Mouse (Mus musculus) embryonic facial prominence, embryonic 13.5 days (tissue): ENCODE results near the gene B230118H07Rik. TPM values are rescaled to one million over a fixed set of nuclear protein-coding genes. Genes with fewer than 3 reads are reported as not detected.

Source experiments
- ATAC-seq: fragments of 200-750 bp; cut with Nextera tagmentation; 2 replicates; pipeline ENCODE4 v1.8.0; 2017; ENCODE audit warnings: low read depth; ENCODE audit not compliant: insufficient number of reproducible peaks, insufficient read depth, low FRiP score, low TSS enrichment
- H3K27ac ChIP-seq: fragments of 300-500 bp; sonication (generic); 2 replicates; pipeline ENCODE4 v1.5.1; 2015; ENCODE audit warnings: moderate library complexity, mild to moderate bottlenecking, inconsistent platforms
- H3K27me3 ChIP-seq: fragments of 300-500 bp; sonication (generic); 2 replicates; pipeline ENCODE4 v1.6.1; 2015; ENCODE audit warnings: mild to moderate bottlenecking, inconsistent platforms
- H3K36me3 ChIP-seq: fragments of 300-500 bp; sonication (generic); 2 replicates; pipeline ENCODE4 v1.6.1; 2015; ENCODE audit warnings: mild to moderate bottlenecking, inconsistent platforms
- H3K4me1 ChIP-seq: fragments of 300-500 bp; sonication (generic); 2 replicates; pipeline ENCODE4 v1.6.1; 2015; ENCODE audit warnings: inconsistent platforms
- H3K4me2 ChIP-seq: fragments of 300-500 bp; sonication (generic); 2 replicates; pipeline ENCODE4 v1.6.1; 2015; ENCODE audit warnings: moderate library complexity, mild to moderate bottlenecking, inconsistent platforms
- H3K4me3 ChIP-seq: fragments of 300-500 bp; sonication (generic); 2 replicates; pipeline ENCODE4 v1.5.1; 2015; ENCODE audit warnings: mild to moderate bottlenecking, inconsistent platforms
- H3K9ac ChIP-seq: fragments of 300-500 bp; sonication (generic); 2 replicates; pipeline ENCODE4 v1.6.1; 2015; ENCODE audit warnings: mild to moderate bottlenecking, inconsistent platforms
- H3K9me3 ChIP-seq: fragments of 300-500 bp; sonication (generic); 2 replicates; pipeline ENCODE4 v1.6.1; 2016; ENCODE audit warnings: inconsistent platforms
- WGBS: fragments of 180-500 bp; shearing (Covaris S2); methylation state at CpG from one replicate; pipeline ENCODE4 v1.1.7; 2015; ENCODE audit warnings: mixed read lengths; 5-methylcytosine and 5-hydroxymethylcytosine counted together
- polyA plus RNA-seq: library from polyadenylated mRNA; unstranded; fragments of >200 nt; fragmentation: Nextera tagmentation; extraction: Ambion mirVana; gene quantifications from 2 replicates; pipeline ENCODE4 v1.2.1, GENCODE M21; 2015

Gene B230118H07Rik
- polyA plus RNA-seq, 1 experiment from 2014 or later: 68.3 TPM

DNA sequence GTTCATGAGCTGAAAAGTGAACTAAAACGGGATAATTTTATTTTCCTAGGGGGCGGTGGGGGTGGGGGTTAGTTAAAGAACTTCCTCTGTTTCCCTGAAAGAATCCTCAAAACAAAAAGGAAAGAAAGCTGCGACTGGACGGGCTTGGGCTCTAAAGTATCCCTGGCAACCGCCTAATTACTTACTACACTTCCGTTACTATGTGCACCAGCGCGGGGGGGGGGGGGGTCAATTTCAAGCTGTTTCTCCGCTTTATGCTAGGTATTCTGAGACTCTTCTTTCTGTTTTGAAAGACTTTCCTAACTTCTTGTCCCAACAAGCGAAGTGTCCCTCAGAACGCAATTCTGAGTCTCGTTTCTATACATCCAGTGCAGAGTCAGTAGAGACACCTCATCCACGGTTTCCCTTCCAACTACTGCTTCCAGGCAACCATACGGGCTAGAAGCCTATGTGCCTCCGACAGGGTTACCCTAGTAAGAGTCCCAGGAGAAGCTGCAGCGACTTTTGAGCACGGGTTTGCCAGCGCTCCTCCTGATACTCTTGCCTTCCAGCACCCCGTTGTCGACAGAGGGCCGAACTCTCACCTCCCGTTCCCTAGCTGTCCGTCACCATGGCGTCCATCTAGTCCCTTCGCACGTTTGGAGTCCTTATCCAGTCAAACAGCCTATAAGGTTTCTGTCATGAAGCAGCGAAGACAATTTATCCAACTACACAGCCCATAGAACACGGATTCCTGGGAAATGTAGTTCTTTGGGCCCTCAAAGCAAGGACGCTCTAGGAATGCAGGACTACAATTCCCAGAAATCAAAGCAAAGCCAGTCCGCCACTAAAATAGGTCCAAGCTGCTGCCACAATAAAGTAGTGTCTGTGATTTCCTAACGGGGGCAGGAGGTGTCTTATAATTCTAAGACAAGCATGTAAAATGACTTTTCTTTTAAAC, 20.8 kb downstream of the B230118H07Rik start:
- H3K27me3 ChIP-seq: peaks cover 5% of the 10 kb centered on the region; the same call in 1 of the 2 replicates
- peak overlapping the region; percentile 66 for H3K4me2 ChIP-seq
- peak overlapping the region; percentile 91 for H3K27ac ChIP-seq
- peak; percentile 96 for ATAC-seq
- H3K9me3 ChIP-seq: no peaks in the 10 kb centered on the region
- H3K4me3 ChIP-seq: peak overlapping the region; percentile 75
- H3K4me1 ChIP-seq: peaks cover 9% of the 10 kb centered on the region; the same call in 1 of the 2 replicates
- no peaks in the 10 kb centered on the region for H3K36me3 ChIP-seq
- whole genome bisulfite sequencing: 2% methylated on average over 31 of the region's 31 CpGs
- peak overlapping the region; percentile 81 for H3K9ac ChIP-seq

DNA sequence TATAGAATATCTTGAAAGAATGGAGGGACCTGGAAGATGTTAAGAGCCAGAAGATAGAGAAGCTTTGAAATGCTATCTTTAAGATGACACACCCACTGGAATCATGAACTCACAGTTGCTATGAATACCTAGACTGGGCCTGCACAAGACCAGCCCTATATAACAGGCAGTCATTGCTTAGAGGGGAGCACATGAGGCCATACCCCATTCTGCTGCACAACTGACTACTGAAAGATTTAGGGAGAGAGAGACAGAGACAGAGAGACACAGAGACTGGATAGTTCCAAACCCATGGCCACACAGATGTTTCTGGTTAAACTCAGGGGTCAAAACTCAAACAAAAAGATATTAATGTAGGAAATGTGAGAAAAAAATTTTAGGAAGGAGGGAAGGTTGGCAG, 22.1 kb downstream of the B230118H07Rik start:
- H3K4me1 ChIP-seq: peaks cover 9% of the 10 kb centered on the region; the same call in 1 of the 2 replicates
- peaks cover 5% of the 10 kb centered on the region; the same call in 1 of the 2 replicates for H3K27me3 ChIP-seq
- ATAC-seq: no peak
- H3K36me3 ChIP-seq: no peaks in the 10 kb centered on the region
- no peak overlapping the region for H3K4me3 ChIP-seq
- no peaks in the 10 kb centered on the region for H3K9me3 ChIP-seq
- H3K4me2 ChIP-seq: no peak overlapping the region
- H3K9ac ChIP-seq: no peak overlapping the region
- no peak overlapping the region for H3K27ac ChIP-seq

DNA sequence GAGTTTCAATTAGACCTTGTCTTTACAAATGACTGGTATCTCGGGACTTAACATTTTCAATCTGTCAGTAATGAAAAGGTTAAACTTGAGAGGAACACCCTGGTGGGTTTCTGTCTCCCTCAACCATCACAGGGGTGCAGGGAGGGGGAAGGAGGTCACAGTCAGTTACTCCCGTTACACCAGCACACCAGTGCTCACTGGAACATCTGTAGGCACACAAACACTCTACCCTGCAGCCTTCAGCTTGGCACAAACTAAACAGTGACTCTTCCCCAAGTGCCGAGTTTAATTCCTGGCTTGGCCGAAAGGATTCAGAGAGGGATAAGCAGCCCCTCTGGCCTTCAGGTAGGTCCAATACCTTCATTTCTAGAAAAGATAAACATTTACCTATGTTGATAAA, 24.8 kb downstream of the B230118H07Rik start, which contains the start of gene Rag2:
TSS of gene Rag2 (plus strand) at position 193 of the 400 bp plus-strand sequence.
- Histone ChIP-seq H3K4me2 (no peak within 1 kb of the TSS), H3K27ac (no peak within 1 kb of the TSS), H3K4me3 (no peak within 1 kb of the TSS), H3K9me3 (no peaks in the 10 kb centered on the region), H3K36me3 (no peaks in the 10 kb centered on the region), H3K4me1 (peaks cover 9% of the 10 kb centered on the region; the same call in 1 of the 2 replicates), H3K27me3 (no peaks in the 10 kb centered on the region), H3K9ac (no peak within 1 kb of the TSS)
- 52% methylated on average over 4 of the region's 4 CpGs for WGBS
- ATAC-seq: no peak

DNA sequence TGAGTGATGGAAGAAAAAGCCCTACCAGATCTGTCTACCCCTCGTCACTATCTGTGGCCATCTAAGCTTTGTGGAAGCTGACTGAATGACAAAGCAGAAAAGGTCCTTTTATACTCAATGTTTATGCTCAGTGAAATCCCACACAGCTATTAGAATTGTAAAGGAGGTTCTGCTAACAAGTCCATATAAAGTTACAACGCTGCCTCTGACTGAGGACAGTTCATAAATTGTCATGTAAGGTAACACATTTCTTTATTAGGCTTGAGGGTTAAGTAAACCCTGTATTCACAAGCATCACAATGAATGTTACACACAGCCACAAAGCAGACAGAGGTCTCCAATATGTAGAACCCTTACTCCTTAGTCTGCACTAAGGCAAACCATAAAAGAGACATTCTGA, 25.3 kb downstream of the B230118H07Rik start:
- H3K4me2 ChIP-seq: no peak overlapping the region
- H3K9me3 ChIP-seq: no peaks in the 10 kb centered on the region
- no peak overlapping the region for H3K27ac ChIP-seq
- no peaks in the 10 kb centered on the region for H3K36me3 ChIP-seq
- no peaks in the 10 kb centered on the region for H3K27me3 ChIP-seq
- 63% methylated on average over 2 of the region's 2 CpGs for WGBS
- no peak overlapping the region for H3K9ac ChIP-seq
- no peak for ATAC-seq
- no peak overlapping the region for H3K4me3 ChIP-seq
- H3K4me1 ChIP-seq: peaks cover 7% of the 10 kb centered on the region; the same call in 1 of the 2 replicates

DNA sequence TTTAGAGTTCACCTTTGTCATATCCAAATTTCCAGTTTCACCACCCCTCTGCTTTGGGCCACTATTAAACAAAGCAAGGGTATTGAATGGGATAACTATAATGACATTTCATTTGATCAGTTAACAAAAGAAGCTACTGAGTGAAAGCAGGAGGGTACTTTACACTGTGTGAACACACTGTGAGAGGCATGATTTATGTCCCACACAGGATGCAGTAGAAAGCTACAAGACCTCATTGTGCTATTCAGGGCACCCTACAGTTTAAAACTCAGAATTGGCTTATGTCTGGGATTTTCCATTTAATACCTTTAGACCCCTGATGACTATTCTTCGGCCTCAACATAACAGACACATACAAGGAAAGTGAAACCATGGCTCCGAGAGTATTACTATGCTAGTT, 26.3 kb downstream of the B230118H07Rik start:
- no peak for ATAC-seq
- H3K9me3 ChIP-seq: no peaks in the 10 kb centered on the region

DNA sequence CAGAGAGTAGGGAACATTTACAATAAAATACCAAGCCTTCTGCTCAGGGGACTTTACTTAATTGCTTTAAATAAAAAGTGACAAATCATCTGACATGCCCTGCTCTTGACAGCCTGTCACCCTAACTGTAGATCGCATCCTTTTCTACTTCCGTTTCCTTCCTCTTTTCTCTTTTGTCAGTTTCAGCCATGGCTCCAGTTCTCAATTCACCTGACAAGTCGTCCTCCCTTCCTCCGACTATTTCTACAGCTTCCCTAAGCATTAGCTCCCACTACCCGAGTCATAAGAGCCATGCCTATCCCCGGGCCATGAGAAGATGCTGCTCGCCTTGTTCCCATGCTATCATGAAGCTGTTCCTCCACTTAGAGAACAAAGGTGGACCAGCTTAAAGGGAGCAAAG, 27.7 kb downstream of the B230118H07Rik start:
- Histone ChIP-seq H3K4me2 (no peak overlapping the region), H3K36me3 (no peaks in the 10 kb centered on the region), H3K9me3 (no peaks in the 10 kb centered on the region), H3K4me1 (peaks cover 7% of the 10 kb centered on the region), H3K27me3 (no peaks in the 10 kb centered on the region), H3K9ac (no peak overlapping the region), H3K4me3 (no peak overlapping the region), H3K27ac (no peak overlapping the region)
- no peak for ATAC-seq
- WGBS: 73% methylated on average over 7 of the region's 7 CpGs

More for the DNA sequence above, 26.3 kb downstream of the B230118H07Rik start:
- Histone ChIP-seq H3K27me3 (no peaks in the 10 kb centered on the region), H3K4me2 (no peak overlapping the region), H3K4me1 (peaks cover 7% of the 10 kb centered on the region; the same call in 1 of the 2 replicates), H3K27ac (no peak overlapping the region), H3K4me3 (no peak overlapping the region), H3K36me3 (no peaks in the 10 kb centered on the region), H3K9ac (no peak overlapping the region)
- WGBS: 90% methylated on average over 2 of the region's 2 CpGs

DNA sequence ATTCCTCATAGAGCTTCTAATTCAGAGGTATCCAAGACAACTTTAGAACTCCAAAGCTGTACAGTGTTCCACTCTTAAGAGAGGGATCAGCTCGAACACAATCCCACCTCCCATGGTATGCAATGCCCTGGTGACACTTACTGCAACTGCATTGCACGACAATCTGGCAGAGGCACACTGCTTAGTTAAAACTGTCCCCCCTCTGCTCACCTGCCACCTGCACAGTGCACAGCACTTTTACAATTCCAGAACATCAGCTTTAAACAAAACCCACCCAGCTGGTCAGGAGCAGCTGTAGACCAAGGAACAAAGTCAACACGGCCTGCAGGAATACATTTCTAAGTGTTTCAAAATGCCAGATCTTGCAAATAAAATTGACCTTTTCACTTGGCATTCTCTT, 28.4 kb downstream of the B230118H07Rik start:
- no peak for ATAC-seq
- no peak overlapping the region for H3K4me2 ChIP-seq
- H3K9ac ChIP-seq: no peak overlapping the region
- WGBS: 58% methylated on average over 3 of the region's 3 CpGs
- no peak overlapping the region for H3K4me3 ChIP-seq
- H3K36me3 ChIP-seq: no peaks in the 10 kb centered on the region
- no peaks in the 10 kb centered on the region for H3K27me3 ChIP-seq
- H3K27ac ChIP-seq: no peak overlapping the region
- H3K9me3 ChIP-seq: no peaks in the 10 kb centered on the region
- peaks cover 14% of the 10 kb centered on the region for H3K4me1 ChIP-seq

DNA sequence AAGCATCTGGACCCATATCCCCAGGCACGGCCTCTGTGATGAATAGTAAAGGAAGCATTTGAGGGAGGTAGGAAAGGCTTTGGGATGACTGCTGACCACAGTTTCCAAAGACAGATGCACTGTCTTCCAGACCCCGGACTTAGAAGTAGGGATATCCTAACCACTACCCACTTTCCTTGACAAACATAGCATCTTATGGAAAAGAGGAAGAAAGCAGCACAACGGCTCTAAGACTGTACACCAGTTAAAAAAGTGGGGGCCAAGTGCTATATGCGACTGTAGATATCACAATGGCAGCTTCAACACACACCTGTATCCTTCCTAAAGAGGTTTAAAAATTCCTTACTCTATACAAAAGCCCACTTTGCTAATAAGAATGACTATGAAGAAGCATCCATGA, 31.0 kb downstream of the B230118H07Rik start:
- peaks cover 14% of the 10 kb centered on the region for H3K4me1 ChIP-seq
- H3K9me3 ChIP-seq: no peaks in the 10 kb centered on the region
- 79% methylated on average over 4 of the region's 4 CpGs for whole genome bisulfite sequencing
- no peak overlapping the region for H3K4me2 ChIP-seq
- H3K4me3 ChIP-seq: no peak overlapping the region
- no peak for ATAC-seq
- no peak overlapping the region for H3K27ac ChIP-seq
- H3K27me3 ChIP-seq: no peaks in the 10 kb centered on the region
- no peak overlapping the region for H3K9ac ChIP-seq
- no peaks in the 10 kb centered on the region for H3K36me3 ChIP-seq

DNA sequence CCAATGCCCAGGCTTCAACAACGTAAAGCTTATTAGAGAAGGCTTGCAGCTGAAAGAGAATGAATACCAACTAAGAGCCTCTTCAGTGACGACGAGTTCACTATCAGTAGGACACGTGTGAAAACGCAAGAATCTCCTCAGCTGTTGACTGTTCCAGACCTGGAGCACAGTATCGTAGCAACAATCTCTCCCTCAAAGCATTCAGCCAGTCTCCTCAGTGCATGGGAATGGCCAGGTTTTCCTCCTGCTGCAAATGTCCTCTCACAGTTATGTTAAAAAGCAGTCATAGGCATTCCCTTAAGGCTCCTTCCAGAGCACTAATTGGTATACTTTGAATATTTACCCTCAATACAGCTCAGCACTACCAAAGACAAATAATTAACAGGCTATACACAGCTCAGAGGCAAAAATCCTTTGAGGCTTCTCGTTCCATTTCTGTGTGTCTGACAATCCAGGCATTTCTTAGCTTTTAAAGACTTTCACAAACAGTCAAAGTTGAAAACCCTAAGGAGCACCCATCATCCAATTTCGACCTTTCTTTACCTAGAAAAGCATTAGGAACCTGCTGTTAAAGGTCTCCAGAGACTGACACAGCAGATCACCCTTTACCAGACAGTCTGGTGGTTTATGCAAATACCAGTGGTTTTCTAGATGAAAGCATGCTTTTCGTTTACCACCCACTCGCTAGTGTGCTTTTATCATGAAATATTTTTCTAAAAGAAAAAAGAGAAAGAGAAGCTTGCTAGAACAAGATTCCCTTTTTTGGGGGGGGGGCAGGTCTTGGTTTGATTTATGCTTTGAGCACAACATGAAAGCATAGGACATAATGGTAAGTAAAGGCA, 33.6 kb downstream of the B230118H07Rik start:
- no peak for ATAC-seq
- 61% methylated on average over 10 of the region's 10 CpGs for WGBS

DNA sequence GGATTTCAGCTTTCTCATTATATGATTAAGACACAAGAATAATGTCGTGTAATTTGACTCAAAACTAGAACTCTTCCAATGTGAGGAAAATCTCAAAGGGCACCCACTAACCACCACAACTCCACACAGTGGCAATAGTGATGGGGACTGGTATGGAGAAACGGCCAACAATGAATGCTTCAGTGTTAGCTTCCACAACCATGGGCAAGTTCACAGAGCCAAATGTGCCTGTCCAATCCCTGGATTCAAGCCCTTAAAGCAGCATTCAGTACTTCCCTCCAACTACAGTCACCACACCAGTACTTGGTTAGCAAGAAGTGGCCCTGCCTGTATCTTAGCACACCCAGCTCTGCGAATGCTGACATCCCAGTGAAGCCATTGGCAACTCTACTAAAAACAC, 38.5 kb downstream of the B230118H07Rik start:
- Histone ChIP-seq H3K4me2 (no peak overlapping the region), H3K27ac (no peak overlapping the region), H3K9me3 (no peaks in the 10 kb centered on the region), H3K9ac (no peak overlapping the region), H3K4me1 (peaks cover 7% of the 10 kb centered on the region; the same call in 1 of the 2 replicates), H3K4me3 (no peak overlapping the region), H3K36me3 (0 out of 2 replicates have a peak, but pooled peaks cover 4% of the 10 kb centered on the region), H3K27me3 (no peaks in the 10 kb centered on the region)
- 79% methylated on average over 3 of the region's 3 CpGs for WGBS
- ATAC-seq: no peak

More for the DNA sequence above, 33.6 kb downstream of the B230118H07Rik start:
- no peak overlapping the region for H3K9ac ChIP-seq
- peaks cover 18% of the 10 kb centered on the region for H3K4me1 ChIP-seq
- no peak overlapping the region for H3K4me2 ChIP-seq
- no peaks in the 10 kb centered on the region for H3K9me3 ChIP-seq
- H3K27ac ChIP-seq: no peak overlapping the region
- no peaks in the 10 kb centered on the region for H3K36me3 ChIP-seq
- H3K4me3 ChIP-seq: no peak overlapping the region
- H3K27me3 ChIP-seq: no peaks in the 10 kb centered on the region

DNA sequence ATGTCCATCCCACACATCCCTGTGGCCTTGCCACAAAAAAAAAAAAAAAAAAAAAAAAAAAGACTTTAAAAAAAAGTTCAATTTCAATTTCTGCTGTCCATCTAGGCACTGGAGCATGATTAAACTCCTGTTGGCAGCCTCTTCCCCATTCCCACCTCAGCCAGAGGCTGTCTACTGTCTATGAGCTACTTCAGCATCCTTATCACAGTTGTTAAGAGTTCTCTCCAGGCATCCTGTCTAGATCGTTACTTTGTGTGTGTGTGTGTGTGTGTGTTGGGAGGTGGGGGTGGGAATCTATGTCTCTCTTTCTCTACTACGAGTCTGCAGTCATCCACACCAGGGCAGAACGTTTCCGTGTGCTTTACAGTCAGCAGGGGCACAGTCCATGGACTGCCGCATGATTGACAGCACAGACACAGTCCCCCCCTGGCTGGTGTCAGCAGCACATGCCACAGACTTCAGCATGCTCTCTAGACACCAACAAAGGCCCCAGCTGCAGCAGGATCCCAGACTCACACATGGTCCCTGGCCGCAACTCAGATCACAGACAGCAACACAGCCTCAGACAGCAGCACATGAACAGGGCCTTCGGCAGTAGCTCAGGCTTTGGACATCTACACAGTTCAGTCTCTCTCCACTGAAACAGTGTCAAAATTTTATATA, 41.0 kb downstream of the B230118H07Rik start:
- Histone ChIP-seq H3K9ac (no peak overlapping the region), H3K4me3 (no peak overlapping the region), H3K4me1 (0 out of 2 replicates have a peak, but pooled peaks cover 4% of the 10 kb centered on the region), H3K27ac (no peak overlapping the region), H3K27me3 (no peaks in the 10 kb centered on the region), H3K4me2 (no peak overlapping the region), H3K9me3 (no peaks in the 10 kb centered on the region), H3K36me3 (0 out of 2 replicates have a peak, but pooled peaks cover 4% of the 10 kb centered on the region)
- no peak for ATAC-seq
- WGBS: 60% methylated on average over 7 of the region's 7 CpGs
